In genomic region chr2:137078771-137079170, GRCm38 (mm10) we compare ENCODE assay signal across 29 mouse cellular contexts. TPM values are rescaled to one million over a fixed set of nuclear protein-coding genes. Genes with fewer than 3 reads are reported as not detected.
A peak's percentile ranks its signal among the peaks of the same experiment; 100 is the strongest.
DNase-seq lines count a peak whose midpoint lies in the region; ATAC-seq and TF ChIP-seq lines count a peak whose summit lies in the region.
"Had no signal": no experiment of that assay in that cellular context is flagged by ENCODE, and none has a peak within 500 bp of the region (broad histone marks: within the 10 kb centered on the region; RNA-seq: fewer than 3 reads in every experiment).

No protein-coding gene starts in this region.

- no peak overlapping the region for H3K9ac ChIP-seq in liver, embryonic 11.5 days (ENCODE audit: low read depth, low read length)
- H3K9ac ChIP-seq: embryonic facial prominence, embryonic 13.5 days; forebrain, embryonic 12.5 days; forebrain, postnatal 0 days; heart, embryonic 12.5 days; hindbrain, embryonic 15.5 days; limb, embryonic 13.5 days; liver, embryonic 13.5 days; midbrain, embryonic 15.5 days had no signal

- TF ChIP-seq POLR2A in kidney, adult 2 months (IDR thresholded peaks at IDR 0.05; ENCODE audit: low read depth, low read length), result no peak

- 59% methylated on average over 4 of the region's 4 CpGs for WGBS in kidney, adult 2 months
- 87% methylated on average over 4 of the region's 4 CpGs for WGBS in liver, embryonic 11.5 days

- no peaks in the 10 kb centered on the region for H3K9me3 ChIP-seq in liver, embryonic 11.5 days (ENCODE audit: control insufficient read depth, low read length)
- H3K9me3 ChIP-seq: embryonic facial prominence, embryonic 13.5 days; forebrain, embryonic 12.5 days; heart, embryonic 12.5 days; hindbrain, embryonic 15.5 days; limb, embryonic 13.5 days; liver, embryonic 13.5 days; midbrain, embryonic 15.5 days had no signal

- H3K36me3 ChIP-seq in kidney, adult 2 months (ENCODE audit: control insufficient read depth, insufficient read depth, low read length), result no peaks in the 10 kb centered on the region
- H3K36me3 ChIP-seq in liver, embryonic 11.5 days (ENCODE audit: control insufficient read depth, insufficient read depth, low read length), result no peaks in the 10 kb centered on the region
- H3K36me3 ChIP-seq: G1E; hindbrain, embryonic 15.5 days; liver, embryonic 13.5 days; midbrain, embryonic 15.5 days had no signal

- no peak for ATAC-seq in liver, embryonic 11.5 days (replicated peaks; ENCODE audit: low FRiP score)
- ATAC-seq: forebrain, postnatal 0 days; lung, postnatal 0 days; midbrain, embryonic 15.5 days had no signal

- intact Hi-C loops in gastrocnemius, adult 2 months (cut with DNase I), result no loop called here

- H3K4me3 ChIP-seq in gastrocnemius, adult 2 months, result no peak overlapping the region
- H3K4me3 ChIP-seq in kidney, adult 2 months (ENCODE audit: insufficient read depth, low read depth, low read length), result no peak overlapping the region
- no peak overlapping the region for H3K4me3 ChIP-seq in liver, embryonic 11.5 days (ENCODE audit: low read depth, low read length)
- H3K4me3 ChIP-seq: embryonic facial prominence, embryonic 13.5 days; forebrain, embryonic 12.5 days; heart, embryonic 12.5 days; hindbrain, embryonic 15.5 days; limb, embryonic 13.5 days; liver, embryonic 13.5 days; midbrain, embryonic 15.5 days had no signal

- H3K4me1 ChIP-seq in kidney, adult 2 months (ENCODE audit: control insufficient read depth, insufficient read depth, low read length), result peaks cover 8% of the 10 kb centered on the region; the same call in 1 of the 2 replicates
- H3K4me1 ChIP-seq in liver, embryonic 11.5 days (replicated peaks; ENCODE audit: control insufficient read depth, insufficient read depth, low read length), result no peaks in the 10 kb centered on the region
- H3K4me1 ChIP-seq: liver, embryonic 13.5 days had no signal

- TF ChIP-seq CTCF in gastrocnemius, adult 2 months (IDR thresholded peaks at IDR 0.05), result no peak
- no peak for TF ChIP-seq CTCF in kidney, adult 2 months (conservative IDR thresholded peaks at IDR 0.05; ENCODE audit: insufficient read depth, insufficient read length, low read depth, low read length)

- peak overlapping the region; percentile 58 for H3K27ac ChIP-seq in gastrocnemius, adult 2 months
- H3K27ac ChIP-seq in kidney, adult 2 months (ENCODE audit: insufficient read depth, low read depth, low read length), result no peak overlapping the region
- H3K27ac ChIP-seq in liver, embryonic 11.5 days (ENCODE audit: low read depth, low read length), result no peak overlapping the region
- H3K27ac ChIP-seq: forebrain, embryonic 12.5 days; hindbrain, embryonic 15.5 days; limb, embryonic 13.5 days; liver, embryonic 13.5 days; macrophage; midbrain, embryonic 15.5 days had no signal

- no peaks in the 10 kb centered on the region for H3K27me3 ChIP-seq in kidney, adult 2 months (replicated peaks; ENCODE audit: control insufficient read depth, insufficient read depth, low read length)
- H3K27me3 ChIP-seq in liver, embryonic 11.5 days (replicated peaks; ENCODE audit: control insufficient read depth, insufficient read depth, low read length), result no peaks in the 10 kb centered on the region
- H3K27me3 ChIP-seq: embryonic facial prominence, embryonic 13.5 days; forebrain, embryonic 12.5 days; heart, embryonic 12.5 days; hindbrain, embryonic 15.5 days; limb, embryonic 13.5 days; liver, embryonic 13.5 days; midbrain, embryonic 15.5 days had no signal

- no peak for DNase-seq in gastrocnemius, adult 2 months
- no peak for DNase-seq in gastrocnemius, postnatal 25 days
- peak; percentile 28 for DNase-seq in kidney, adult 2 months
- no peak for DNase-seq in kidney, adult 18-20 months
- peak; percentile 17 for DNase-seq in liver, embryonic 11.5 days (ENCODE audit: low spot score)
- no peak for DNase-seq in liver
- no peak for DNase-seq in lung, postnatal 4 days
- DNase-seq: adrenal gland, adult 8-10 months; cerebellum, adult 11 months; cerebellum, adult 9-10 months; cerebellum, postnatal 36 days; forebrain, postnatal 0 days; gastrocnemius, postnatal 10 days; liver, embryonic 13.5 days; lung, adult 18-20 months; right cerebral cortex, adult 18-20 months; spleen, adult 18-20 months; thymus, adult 18-20 months; thymus, postnatal 25 days had no signal

- H3K4me2 ChIP-seq in liver, embryonic 11.5 days, result no peak overlapping the region
- H3K4me2 ChIP-seq: embryonic facial prominence, embryonic 13.5 days; forebrain, embryonic 12.5 days; heart, embryonic 12.5 days; hindbrain, embryonic 15.5 days; limb, embryonic 13.5 days; liver, embryonic 13.5 days; midbrain, embryonic 15.5 days had no signal

RNA-seq across cellular contexts. Expression of gene Jag1, which starts 37.7 kb away (rescaled TPM):
- 1 to 10 TPM; 5.3 to 6.7 TPM for total RNA-seq in gastrocnemius, adult 2 months (2021)
- 1 to 10 TPM; 5.6 to 7.1 TPM for total RNA-seq in gastrocnemius, postnatal 25 days (2021)
- 6.1 and 6.6 TPM in 2 replicates for polyA plus RNA-seq in kidney, adult 2 months (2012; rRNA removed)
- polyA plus RNA-seq in liver, embryonic 11.5 days (2014; fragmentation: Nextera tagmentation; extraction: Ambion mirVana), result 4.6 and 4.7 TPM in 2 replicates
- total RNA-seq: G1E; megakaryocyte-erythroid progenitor cell, adult 5-6 weeks had no signal
- polyA plus RNA-seq: G1E had no signal

Comparison
In these comparisons a context has a peak if more than half of its experiments do, and no peak if none do; other contexts are left out.
1. DNase-seq: peak in kidney, adult 2 months (single experiment) and liver, embryonic 11.5 days (single experiment); none in gastrocnemius, adult 2 months (single experiment), gastrocnemius, postnatal 25 days (single experiment), kidney, adult 18-20 months (single experiment), liver (single experiment) and lung, postnatal 4 days (0 of 2).